Mouse (Mus musculus) CH12.LX (cell line): ENCODE measurements around the gene Gm45808. TPM values are rescaled to one million over a fixed set of nuclear protein-coding genes. Genes with fewer than 3 reads are reported as not detected.

Experiments
- DNase-seq: peaks from one replicate; pipeline ENCODE4 v3.0.0-alpha.2; 2013; ENCODE audit errors: extremely low read depth
- H3K27ac ChIP-seq: 2 replicates; pipeline ENCODE4 v1.5.1; 2012; ENCODE audit warnings: low read depth, mild to moderate bottlenecking, control low read depth, moderate library complexity; ENCODE audit not compliant: insufficient read depth
- H3K27me3 ChIP-seq: replicated peaks from 2 replicates; pipeline ENCODE3; 2012; ENCODE audit warnings: inconsistent platforms
- H3K36me3 ChIP-seq, 2 experiments: replicated peaks in 1 of 2; 2 replicates each; pipeline versions ENCODE3 to v1.6.1; 2012; ENCODE audit warnings: inconsistent platforms in 1 of 2, low read length in 1 of 2, mild to moderate bottlenecking in 1 of 2, mixed read lengths in 1 of 2, moderate library complexity in 1 of 2; ENCODE audit not compliant: control insufficient read depth in 1 of 2, insufficient read depth in 1 of 2
- H3K4me1 ChIP-seq, 2 experiments: 2 replicates each; pipeline ENCODE4 v1.6.1; 2012; ENCODE audit warnings: inconsistent platforms in 1 of 2, moderate library complexity in 1 of 2; ENCODE audit not compliant: insufficient read depth in 2 of 2, control insufficient read depth in 1 of 2
- H3K4me2 ChIP-seq: 2 replicates; pipeline ENCODE4 v1.6.1; 2012; ENCODE audit warnings: low read depth, mild to moderate bottlenecking, control low read depth; ENCODE audit not compliant: poor library complexity, insufficient read depth, severe bottlenecking
- H3K4me3 ChIP-seq, 3 experiments: fragments of 150-350 bp in 1 of 3; sonication (generic) in 1 of 3; replicated peaks in 1 of 3; 2 replicates each; pipeline versions ENCODE3 to v1.5.1; 2011 to 2012; ENCODE audit warnings: low read depth in 2 of 3, low read length in 2 of 3, mild to moderate bottlenecking in 2 of 3, moderate library complexity in 2 of 3, control low read depth in 1 of 3, improper control_type of control experiment in 1 of 3, inconsistent platforms in 1 of 3, mixed read lengths in 1 of 3; ENCODE audit not compliant: poor library complexity in 1 of 3
- H3K79me2 ChIP-seq: replicated peaks from 2 replicates; pipeline ENCODE4 v1.6.1; 2012; ENCODE audit warnings: mild to moderate bottlenecking, moderate library complexity; ENCODE audit not compliant: control insufficient read depth, poor library complexity, insufficient read depth, severe bottlenecking; ENCODE audit errors: extremely low read depth
- H3K9ac ChIP-seq: 2 replicates; pipeline ENCODE4 v1.6.1; 2012; ENCODE audit warnings: low read depth, mild to moderate bottlenecking, control low read depth, moderate library complexity; ENCODE audit not compliant: insufficient read depth
- H3K9me3 ChIP-seq: replicated peaks from 2 replicates; pipeline ENCODE3; 2012; ENCODE audit warnings: low read length, inconsistent platforms, mixed read lengths
- CHD1 ChIP-seq: IDR thresholded peaks from 2 replicates; pipeline ENCODE4 v1.6.1; 2012; ENCODE audit warnings: low read depth, low read length, improper control_type of control experiment, inconsistent platforms
- CHD2 ChIP-seq: IDR thresholded peaks from 2 replicates; pipeline ENCODE4 v1.6.1; 2011; ENCODE audit warnings: low read length, improper control_type of control experiment
- ELF1 ChIP-seq: IDR thresholded peaks from 2 replicates; pipeline ENCODE4 v1.6.1; 2014; ENCODE audit warnings: low read depth, mild to moderate bottlenecking, inconsistent platforms, low read length, improper control_type of control experiment
- EP300 ChIP-seq: IDR thresholded peaks from 2 replicates; pipeline ENCODE4 v1.6.1; 2011; ENCODE audit warnings: low read length, improper control_type of control experiment
- ETS1 ChIP-seq: conservative IDR thresholded peaks from 2 replicates; pipeline ENCODE4 v1.6.1; 2012; ENCODE audit warnings: low read depth, mild to moderate bottlenecking, inconsistent platforms, low read length, improper control_type of control experiment, moderate library complexity
- IRF4 ChIP-seq: IDR thresholded peaks from 2 replicates; pipeline ENCODE4 v1.6.1; 2014; ENCODE audit warnings: low read depth, mild to moderate bottlenecking, inconsistent platforms, low read length, improper control_type of control experiment
- JUN ChIP-seq: IDR thresholded peaks from 2 replicates; pipeline ENCODE4 v1.6.1; 2011; ENCODE audit warnings: low read depth, mild to moderate bottlenecking, low read length, improper control_type of control experiment, moderate library complexity; ENCODE audit not compliant: insufficient read depth
- JUND ChIP-seq: conservative IDR thresholded peaks from 2 replicates; pipeline ENCODE4 v1.6.1; 2011; ENCODE audit warnings: low read depth, low read length, improper control_type of control experiment
- KAT2A ChIP-seq: IDR thresholded peaks from 2 replicates; pipeline ENCODE4 v1.6.1; 2012; ENCODE audit warnings: low read length, improper control_type of control experiment, inconsistent platforms; ENCODE audit not compliant: insufficient replicate concordance
- MAZ ChIP-seq: IDR thresholded peaks from 2 replicates; pipeline ENCODE4 v1.6.1; 2012; ENCODE audit warnings: low read depth, mild to moderate bottlenecking, inconsistent platforms, low read length, improper control_type of control experiment, moderate library complexity
- MEF2A ChIP-seq: IDR thresholded peaks from 2 replicates; pipeline ENCODE4 v1.6.1; 2014; ENCODE audit warnings: low read depth, mild to moderate bottlenecking, inconsistent platforms, low read length, improper control_type of control experiment, borderline replicate concordance
- MXI1 ChIP-seq: IDR thresholded peaks from 2 replicates; pipeline ENCODE4 v1.6.1; 2011; ENCODE audit warnings: mild to moderate bottlenecking, low read depth, low read length, improper control_type of control experiment
- MYC ChIP-seq: IDR thresholded peaks from 2 replicates; pipeline ENCODE4 v1.6.1; 2011; ENCODE audit warnings: low read depth, mild to moderate bottlenecking, improper control_type of control experiment, low read length
- NELFE ChIP-seq: IDR thresholded peaks from 2 replicates; pipeline ENCODE4 v1.6.1; 2011; ENCODE audit warnings: low read depth, low read length, improper control_type of control experiment
- NRF1 ChIP-seq: IDR thresholded peaks from 2 replicates; pipeline ENCODE4 v1.6.1; 2014; ENCODE audit warnings: low read depth, mild to moderate bottlenecking, inconsistent platforms, low read length, improper control_type of control experiment, moderate library complexity
- POLR2AphosphoS2 ChIP-seq: IDR thresholded peaks from 2 replicates; pipeline ENCODE4 v1.6.1; 2011; ENCODE audit warnings: low read depth, low read length, improper control_type of control experiment
- RAD21 ChIP-seq: IDR thresholded peaks from 2 replicates; pipeline ENCODE4 v1.6.1; 2011; ENCODE audit warnings: low read depth, mild to moderate bottlenecking, low read length, improper control_type of control experiment, moderate library complexity
- RCOR1 ChIP-seq: conservative IDR thresholded peaks from 2 replicates; pipeline ENCODE4 v1.6.1; 2012; ENCODE audit warnings: low read depth, mild to moderate bottlenecking, inconsistent platforms, low read length, improper control_type of control experiment
- SIN3A ChIP-seq: IDR thresholded peaks from 2 replicates; pipeline ENCODE4 v1.6.1; 2012; ENCODE audit warnings: low read length, improper control_type of control experiment, inconsistent platforms
- SMC3 ChIP-seq: IDR thresholded peaks from 2 replicates; pipeline ENCODE4 v1.6.1; 2011; ENCODE audit warnings: low read depth, low read length, improper control_type of control experiment
- TBP ChIP-seq: conservative IDR thresholded peaks from 2 replicates; pipeline ENCODE4 v1.6.1; 2011; ENCODE audit warnings: low read depth, low read length, improper control_type of control experiment
- TCF12 ChIP-seq: IDR thresholded peaks from 2 replicates; pipeline ENCODE4 v1.6.1; 2014; ENCODE audit warnings: low read depth, mild to moderate bottlenecking, inconsistent platforms, low read length, improper control_type of control experiment
- UBTF ChIP-seq: IDR thresholded peaks from 2 replicates; pipeline ENCODE4 v1.6.1; 2012; ENCODE audit warnings: low read depth, mild to moderate bottlenecking, inconsistent platforms, low read length, improper control_type of control experiment, moderate library complexity
- USF1 ChIP-seq: IDR thresholded peaks from 2 replicates; pipeline ENCODE4 v1.6.1; 2014; ENCODE audit warnings: low read depth, mild to moderate bottlenecking, inconsistent platforms, low read length, improper control_type of control experiment
- ZMIZ1 ChIP-seq: IDR thresholded peaks from 2 replicates; pipeline ENCODE4 v1.6.1; 2012; ENCODE audit warnings: low read depth, mild to moderate bottlenecking, inconsistent platforms, low read length, improper control_type of control experiment
- ZNF384 ChIP-seq: IDR thresholded peaks from 2 replicates; pipeline ENCODE4 v1.6.1; 2012; ENCODE audit warnings: low read depth, low read length, improper control_type of control experiment, inconsistent platforms
- dilution Hi-C: fragments of 300-500 bp; cut with MboI; formaldehyde crosslinking; loops from 2 replicates; pipeline ENCODE4 v1.14.3; 2020; ENCODE audit warnings: low sequenced_read_pairs; ENCODE audit not compliant: extremely low pct_unique_long_range_greater_than_20kb, extremely low pct_ligation_motif_present
- in situ Hi-C: fragments of 300-500 bp; cut with MboI; formaldehyde crosslinking; loops from 3 replicates; pipeline ENCODE4 v1.14.3; 2019; ENCODE audit warnings: low sequenced_read_pairs, low pct_ligation_motif_present, low pct_unique_long_range_greater_than_20kb, mixed read lengths
- polyA plus RNA-seq: library from polyadenylated mRNA; unstranded; fragments of >175 nt; gene quantifications from 2 replicates; pipeline ENCODE4 v1.2.1, GENCODE M21; 2012; ENCODE audit warnings: low read depth; ENCODE audit not compliant: insufficient read length
- total RNA-seq, 2 experiments: library from RNA; depleted of rRNA; stranded (reverse); fragments of 300-350 nt in 1 of 2; fragments of >200 nt in 1 of 2; gene quantifications; 2 replicates each; pipeline ENCODE4 v1.2.3; 2012 to 2014

Gene Gm45808
- total and polyA plus RNA-seq, 3 experiments, result 0.85 to 5.0 TPM; not detected in 1

GRCm38 (mm10) chr7:45476453-45476852 is 10.2 kb downstream of the Gm45808 start:
- Histone ChIP-seq H3K27ac (no peak overlapping the region), H3K27me3 (no peaks in the 10 kb centered on the region)
- no peak for TF ChIP-seq KAT2A
- TF ChIP-seq NELFE, result no peak
- no peak for TF ChIP-seq ZNF384
- no peak for TF ChIP-seq CHD1
- TF ChIP-seq POLR2AphosphoS2, result no peak
- TF ChIP-seq TCF12, result no peak
- TF ChIP-seq JUND, result no peak
- no peak for TF ChIP-seq SMC3
- TF ChIP-seq ZMIZ1, result no peak
- no peak for TF ChIP-seq JUN
- no peak for TF ChIP-seq EP300
- TF ChIP-seq ETS1, result no peak
- no peak for TF ChIP-seq IRF4
- no peak for TF ChIP-seq CHD2
- TF ChIP-seq USF1, result no peak
- TF ChIP-seq, all 38 proteins: peak for 0
- Histone ChIP-seq H3K4me1 (peaks cover 5 to 10% of the 10 kb centered on the region in 2 experiments; a peak in 2 of 4 replicates), H3K4me3 (no peak overlapping the region), H3K4me2 (no peak overlapping the region), H3K9ac (no peak overlapping the region), H3K36me3 (peaks cover 24 to 72% of the 10 kb centered on the region in 2 experiments), H3K9me3 (no peaks in the 10 kb centered on the region), H3K79me2 (no peaks in the 10 kb centered on the region)
- dilution Hi-C loops, result no loop called here
- in situ Hi-C loops, result no loop called here
- no peak for DNase-seq

- no peaks in the 10 kb centered on the region for H3K27me3 ChIP-seq
- H3K4me3 ChIP-seq, result no peak overlapping the region
- no peaks in the 10 kb centered on the region for H3K9me3 ChIP-seq
- no peak for DNase-seq
- peaks cover 5 to 19% of the 10 kb centered on the region in 2 experiments; a peak in 3 of 4 replicates for H3K4me1 ChIP-seq
- in situ Hi-C loops (no loop called here), dilution Hi-C loops (no loop called here)
- no peak overlapping the region for H3K9ac ChIP-seq
- no peak overlapping the region for H3K27ac ChIP-seq
- H3K4me2 ChIP-seq, result no peak overlapping the region
- no peaks in the 10 kb centered on the region for H3K79me2 ChIP-seq
- peaks cover 24 to 69% of the 10 kb centered on the region in 2 experiments for H3K36me3 ChIP-seq
- TF ChIP-seq TCF12, result no peak
- TF ChIP-seq UBTF, result no peak
- TF ChIP-seq MYC, result no peak
- TF ChIP-seq MAZ, result no peak
- no peak for TF ChIP-seq MXI1
- TF ChIP-seq MEF2A, result no peak
- TF ChIP-seq POLR2AphosphoS2, result no peak
- TF ChIP-seq TBP, result no peak
- no peak for TF ChIP-seq RAD21
- no peak for TF ChIP-seq SIN3A
- TF ChIP-seq RCOR1, result no peak
- no peak for TF ChIP-seq ELF1
- TF ChIP-seq NRF1, result no peak
Observed at GRCm38 (mm10) chr7:45475291-45475969, 11.2 kb downstream of the Gm45808 start.
